Comparison of ENCODE assay signal across 8 mouse cellular contexts in genomic region chr11:106919612-106920550, GRCm38 (mm10). TPM values are rescaled to one million over a fixed set of nuclear protein-coding genes. Genes with fewer than 3 reads are reported as not detected.
DNase-seq lines count a peak whose midpoint lies in the region; ATAC-seq lines count a peak whose summit lies in the region.

No protein-coding gene starts in this region.

- H3K4me3 ChIP-seq in hindbrain, embryonic 16.5 days (ENCODE audit: low read length): peak overlapping the region; percentile 94

- under 1% methylated on average over 71 of the region's 87 CpGs for WGBS in hindbrain, embryonic 16.5 days

- peaks cover 12% of the 10 kb centered on the region for H3K4me1 ChIP-seq in hindbrain, embryonic 16.5 days (ENCODE audit: control insufficient read depth, insufficient read depth, low read depth, low read length)

- H3K36me3 ChIP-seq in hindbrain, embryonic 16.5 days (ENCODE audit: control insufficient read depth, insufficient read depth, low read length): no peaks in the 10 kb centered on the region

- DNase-seq in NIH3T3 (ENCODE audit: low read depth): peak; percentile 58
- DNase-seq in cerebellum, postnatal 14 days: peak; percentile 61 to 68
- peak; percentile 29 to 35 for DNase-seq in frontal cortex, postnatal 36 days (ENCODE audit: low spot score in 2 of 2)
- DNase-seq in left cerebral cortex, postnatal 14 days (ENCODE audit: low spot score in 2 of 2): peak; percentile 12 to 20
- peak; percentile 4 to 13 for DNase-seq in right cerebral cortex, postnatal 36 days (ENCODE audit: low spot score in 2 of 2)
- DNase-seq in urinary bladder, postnatal 4 days (ENCODE audit: low spot score in 2 of 2): peak; percentile 40 to 61

- H3K9me3 ChIP-seq in hindbrain, embryonic 16.5 days (ENCODE audit: control insufficient read depth, low read length): no peaks in the 10 kb centered on the region

- intact Hi-C loops in left cerebral cortex, postnatal 14 days (cut with DNase I): loop anchor here (5.0 kb wide), 1 partner anchor 68 kb away; no protein-coding TSS in a partner anchor

- peak overlapping the region; percentile 90 for H3K9ac ChIP-seq in hindbrain, embryonic 16.5 days (ENCODE audit: low read depth, low read length)

- peak overlapping the region; percentile 83 for H3K4me2 ChIP-seq in hindbrain, embryonic 16.5 days (ENCODE audit: low read length)

- peak overlapping the region; percentile 94 for H3K27ac ChIP-seq in hindbrain, embryonic 16.5 days (ENCODE audit: low read depth, low read length)

- H3K27me3 ChIP-seq in hindbrain, embryonic 16.5 days (replicated peaks; ENCODE audit: control insufficient read depth, insufficient read depth, low read length): no peaks in the 10 kb centered on the region

- peak; percentile 86 for ATAC-seq in hindbrain, embryonic 16.5 days
- peak; percentile 38 for ATAC-seq in megakaryocyte-erythroid progenitor cell, adult 5-6 weeks (replicated peaks; ENCODE audit: low FRiP score, low TSS enrichment, poor library complexity, severe bottlenecking)

RNA-seq across cellular contexts. Expression of gene Smurf2, which starts 0.6 kb away (rescaled TPM):
- polyA plus RNA-seq in hindbrain, embryonic 16.5 days (2015; fragmentation: Nextera tagmentation; extraction: Ambion mirVana): 9.6 and 10.6 TPM in 2 replicates
- 10 to 100 TPM; 24.6 to 28.1 TPM for total RNA-seq in left cerebral cortex, postnatal 14 days (2021)
- 12.0 and 13.1 TPM in 2 replicates for total RNA-seq in megakaryocyte-erythroid progenitor cell, adult 5-6 weeks (2014; fragmentation: Nextera tagmentation)
- 22.0 and 24.5 TPM in 2 replicates for total RNA-seq in megakaryocyte-erythroid progenitor cell, adult 5-6 weeks (2017)

Comparison
In these comparisons a context has a peak if more than half of its experiments do, and no peak if none do; other contexts are left out.
1. Peak in every context shown above with its lines: DNase-seq, ATAC-seq, H3K4me3 ChIP-seq and H3K27ac ChIP-seq.
2. DNase-seq: peak in every context shown above with its lines; median percentile 64 in cerebellum, postnatal 14 days; 58 in NIH3T3; 50 in urinary bladder, postnatal 4 days; 32 in frontal cortex, postnatal 36 days; 16 in left cerebral cortex, postnatal 14 days; 8 in right cerebral cortex, postnatal 36 days.